Mouse (Mus musculus) right cerebral cortex, postnatal 10 days (tissue): Measurements from ENCODE around the gene Gm4631.
"Not testable (repeated sequence)": the region's sequence is repeated elsewhere in the genome, so short reads cannot be mapped to it uniquely, and the experiment has no call there.

Experiments used
- DNase-seq, 2 experiments: peaks; one replicate each; pipeline ENCODE4 v3.0.0; 2021; ENCODE audit warnings: low spot score in 2 of 2

The Gm4631 gene

DNA sequence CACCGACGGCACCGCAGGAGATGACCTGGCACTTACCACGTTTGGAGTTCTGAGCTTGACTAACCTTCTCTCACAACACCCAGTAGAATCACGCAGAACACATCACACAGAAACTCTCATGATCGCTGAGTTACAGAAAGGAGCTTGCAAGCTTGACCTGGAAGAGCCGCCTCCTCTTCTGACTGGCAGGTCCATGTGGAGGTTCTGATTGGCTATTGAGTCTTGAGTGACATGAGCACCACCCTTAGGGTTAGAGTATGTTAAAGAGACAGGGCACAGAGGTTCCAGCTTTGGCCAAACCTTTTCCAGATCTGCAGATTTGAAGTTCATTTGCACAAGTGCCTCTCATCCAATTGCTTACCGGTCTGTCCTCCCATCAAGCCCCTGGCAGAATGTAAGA is at the start of gene Gm4631:
Gene Gm4631, minus strand, starts transcription at position 101 of the 400 bp plus-strand sequence.
- not testable (repeated sequence) for DNase-seq

GRCm38 (mm10) chr2:175372136-175372535 is 34.1 kb upstream of the Gm4631 start, which contains the start of gene Zfp968:
Gene Zfp968, plus strand, starts transcription at chr2:175372436.
- not testable (repeated sequence) for DNase-seq

DNA sequence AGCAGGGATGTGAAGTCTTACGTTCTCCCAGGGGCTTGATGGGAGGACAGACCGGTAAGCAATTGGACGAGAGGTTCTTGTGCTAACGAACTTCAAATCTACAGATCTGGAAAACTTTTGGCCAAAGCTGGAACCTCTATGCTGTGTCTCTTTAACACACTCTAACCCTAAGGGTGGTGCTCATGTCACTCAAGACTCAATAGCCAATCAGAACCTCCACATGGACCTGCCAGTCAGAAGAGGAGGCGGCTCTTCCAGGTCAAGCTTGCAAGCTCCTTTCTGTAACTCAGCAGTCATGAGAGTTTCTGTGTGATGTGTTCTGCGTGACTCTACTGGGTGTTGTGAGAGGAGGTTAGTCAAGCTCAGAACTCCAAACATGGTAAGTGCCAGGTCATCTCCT is 63.2 kb downstream of the Gm4631 start, which contains the start of gene Gm14440:
Gene Gm14440, plus strand, starts transcription at position 301 of the 400 bp plus-strand sequence.
- DNase-seq: not testable (repeated sequence)
